Mouse (Mus musculus): Measurements from ENCODE around the gene Trim40. TPM values are rescaled to one million over a fixed set of nuclear protein-coding genes. Genes with fewer than 3 reads are reported as not detected.
A peak's percentile ranks its signal among the peaks of the same experiment; 100 is the strongest.

Gene Trim40
- total and polyA plus RNA-seq, 2 experiments from 2014 or later, result not detected

DNA sequence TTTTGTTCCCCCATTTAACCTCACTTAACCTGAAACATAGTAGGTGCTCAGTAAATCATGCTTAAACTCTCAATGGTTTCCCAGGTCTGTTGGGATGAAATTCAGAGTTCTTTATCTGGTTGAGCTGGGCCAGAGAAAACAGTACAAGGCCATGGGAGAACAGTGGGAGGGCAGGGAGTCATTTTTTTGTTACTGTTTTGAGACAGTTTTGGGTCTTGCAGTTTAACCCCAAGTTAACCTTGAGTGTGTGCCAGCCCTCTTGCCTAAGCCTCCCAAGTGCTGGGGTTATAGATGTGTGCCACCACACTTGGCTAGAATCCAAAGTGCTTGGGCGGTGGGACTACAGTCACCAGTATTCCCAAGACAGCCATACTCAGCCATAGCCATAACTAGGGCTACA, 45.2 kb downstream of the Trim40 start:
- TF ChIP-seq CTCF (IDR thresholded peaks at IDR 0.05; ENCODE audit: low read depth), result no peak
- Histone ChIP-seq H3K36me3 (ENCODE audit: insufficient read depth, low read length) (peaks cover 5% of the 10 kb centered on the region; the same call in 1 of the 2 replicates), H3K9ac (replicated peaks; ENCODE audit: low read length) (no peak overlapping the region), H3K4me2 (ENCODE audit: low read depth, low read length) (no peak overlapping the region), H3K4me1 (ENCODE audit: insufficient read depth, low read length) (no peaks in the 10 kb centered on the region), H3K4me3 (ENCODE audit: low read length) (no peak overlapping the region), H3K9me3 (ENCODE audit: low read length) (no peaks in the 10 kb centered on the region), H3K27me3 (ENCODE audit: insufficient read depth, low read length) (no peaks in the 10 kb centered on the region), H3K27ac (no peak overlapping the region)
- ATAC-seq, result no peak
- DNase-seq (ENCODE audit: low spot score), result no peak
- WGBS, result 48% methylated on average over 1 of the region's 1 CpGs

GRCm38 (mm10) chr17:36844286-36844719, 45.6 kb downstream of the Trim40 start:
- no peak for ATAC-seq
- Histone ChIP-seq H3K4me1 (ENCODE audit: insufficient read depth, low read length) (no peaks in the 10 kb centered on the region), H3K9ac (replicated peaks; ENCODE audit: low read length) (no peak overlapping the region), H3K36me3 (ENCODE audit: insufficient read depth, low read length) (peaks cover 5% of the 10 kb centered on the region; the same call in 1 of the 2 replicates), H3K4me2 (ENCODE audit: low read depth, low read length) (no peak overlapping the region), H3K9me3 (ENCODE audit: low read length) (no peaks in the 10 kb centered on the region), H3K27ac (no peak overlapping the region), H3K27me3 (ENCODE audit: insufficient read depth, low read length) (no peaks in the 10 kb centered on the region), H3K4me3 (ENCODE audit: low read length) (no peak overlapping the region)
- TF ChIP-seq CTCF (IDR thresholded peaks at IDR 0.05; ENCODE audit: low read depth), result no peak
- no peak for DNase-seq (ENCODE audit: low spot score)

DNA sequence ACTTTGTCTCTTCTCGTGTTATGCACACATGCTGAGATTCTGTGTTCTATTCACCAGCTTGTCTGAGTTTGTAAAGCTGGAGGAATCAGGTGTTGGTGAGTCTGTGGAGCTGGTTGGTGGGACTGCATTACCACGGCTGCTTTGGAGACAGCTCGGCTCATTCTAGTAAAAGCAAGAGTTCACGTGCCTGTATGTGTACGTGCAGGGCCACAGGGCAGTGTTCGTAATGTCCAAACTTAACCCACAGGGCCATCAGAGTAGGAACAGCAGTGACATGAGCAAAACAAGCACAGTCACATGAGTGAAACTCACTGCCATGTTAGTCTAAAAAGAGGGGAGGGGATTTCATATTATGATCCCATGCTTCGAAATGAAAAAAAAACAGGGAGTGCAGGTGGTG, 46.2 kb downstream of the Trim40 start:
- 72% methylated on average over 7 of the region's 7 CpGs for WGBS
- no peaks in the 10 kb centered on the region for H3K27me3 ChIP-seq (ENCODE audit: insufficient read depth, low read length)
- H3K4me1 ChIP-seq (ENCODE audit: insufficient read depth, low read length), result no peaks in the 10 kb centered on the region

DNA sequence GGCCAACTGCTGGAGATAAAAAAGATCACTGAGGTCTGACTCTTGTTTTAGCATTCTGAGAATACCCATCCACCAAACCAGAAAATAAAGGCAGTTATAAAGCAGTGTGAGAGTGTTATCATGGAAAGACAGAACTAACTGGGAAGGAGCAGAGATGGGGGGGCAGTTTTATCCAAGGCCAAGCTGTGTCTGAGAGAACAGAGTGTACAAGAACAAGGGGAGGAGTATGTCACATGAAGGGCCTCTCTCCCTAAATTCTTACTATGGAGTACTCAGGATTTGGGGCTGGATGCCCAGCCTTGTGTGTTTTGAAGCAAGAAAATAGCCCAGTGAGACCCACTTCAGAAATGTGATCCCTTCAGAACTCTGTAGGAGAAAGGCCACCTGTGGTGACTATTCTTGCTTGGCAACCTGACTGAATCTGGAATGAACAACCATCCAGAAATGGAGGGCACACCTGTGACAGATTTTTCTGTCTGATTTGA, 48.9 kb downstream of the Trim40 start:
- Histone ChIP-seq H3K4me2 (ENCODE audit: low read depth, low read length) (no peak overlapping the region), H3K27me3 (ENCODE audit: insufficient read depth, low read length) (no peaks in the 10 kb centered on the region), H3K9me3 (ENCODE audit: low read length) (no peaks in the 10 kb centered on the region), H3K27ac (no peak overlapping the region), H3K4me1 (ENCODE audit: insufficient read depth, low read length) (peaks cover 12% of the 10 kb centered on the region), H3K36me3 (ENCODE audit: insufficient read depth, low read length) (peaks cover 5% of the 10 kb centered on the region; the same call in 1 of the 2 replicates), H3K9ac (replicated peaks; ENCODE audit: low read length) (no peak overlapping the region), H3K4me3 (ENCODE audit: low read length) (no peak overlapping the region)
- DNase-seq (ENCODE audit: low spot score) (no peak), ATAC-seq (no peak)
- no peak for TF ChIP-seq CTCF (IDR thresholded peaks at IDR 0.05; ENCODE audit: low read depth)

More for the DNA sequence above, 46.2 kb downstream of the Trim40 start:
- H3K4me2 ChIP-seq (ENCODE audit: low read depth, low read length), result no peak overlapping the region
- no peaks in the 10 kb centered on the region for H3K9me3 ChIP-seq (ENCODE audit: low read length)
- H3K4me3 ChIP-seq (ENCODE audit: low read length), result no peak overlapping the region
- DNase-seq (ENCODE audit: low spot score), result no peak
- ATAC-seq, result no peak
- no peak overlapping the region for H3K27ac ChIP-seq
- no peak for TF ChIP-seq CTCF (IDR thresholded peaks at IDR 0.05; ENCODE audit: low read depth)
- H3K9ac ChIP-seq (replicated peaks; ENCODE audit: low read length), result no peak overlapping the region
- peaks cover 5% of the 10 kb centered on the region; the same call in 1 of the 2 replicates for H3K36me3 ChIP-seq (ENCODE audit: insufficient read depth, low read length)

- peaks cover 12% of the 10 kb centered on the region for H3K4me1 ChIP-seq (ENCODE audit: insufficient read depth, low read length)
Observed at GRCm38 (mm10) chr17:36839931-36840330, 50.0 kb downstream of the Trim40 start.

DNA sequence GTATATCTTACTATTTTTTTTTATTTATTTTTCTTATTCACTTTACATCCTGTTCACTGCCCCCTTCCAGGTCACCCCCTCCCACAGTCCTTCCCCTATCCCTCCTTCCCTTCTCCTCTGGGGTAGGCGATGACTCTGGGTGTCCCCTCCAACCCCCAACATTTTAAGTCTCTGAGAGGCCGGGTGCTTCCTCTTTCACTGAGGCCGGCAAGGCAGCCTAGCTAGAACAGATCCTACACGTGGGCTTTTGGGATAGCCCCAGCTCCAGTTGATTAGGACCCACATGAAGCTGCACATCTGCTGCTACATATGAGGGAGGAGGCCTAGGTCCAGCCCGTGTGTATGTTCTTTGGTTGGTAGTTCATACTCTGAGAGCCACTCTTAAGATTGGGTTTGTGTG, 50.9 kb downstream of the Trim40 start:
- Histone ChIP-seq H3K27me3 (ENCODE audit: insufficient read depth, low read length) (no peaks in the 10 kb centered on the region), H3K4me3 (ENCODE audit: low read length) (no peak overlapping the region), H3K27ac (no peak overlapping the region), H3K9me3 (ENCODE audit: low read length) (no peaks in the 10 kb centered on the region), H3K4me1 (ENCODE audit: insufficient read depth, low read length) (peaks cover 12% of the 10 kb centered on the region), H3K4me2 (ENCODE audit: low read depth, low read length) (no peak overlapping the region), H3K9ac (replicated peaks; ENCODE audit: low read length) (no peak overlapping the region), H3K36me3 (ENCODE audit: insufficient read depth, low read length) (peaks cover 5% of the 10 kb centered on the region; the same call in 1 of the 2 replicates)
- DNase-seq (ENCODE audit: low spot score) (no peak), ATAC-seq (no peak)
- no peak for TF ChIP-seq CTCF (IDR thresholded peaks at IDR 0.05; ENCODE audit: low read depth)
- WGBS, result 84% methylated on average over 5 of the region's 5 CpGs

More at GRCm38 (mm10) chr17:36839931-36840330, 50.0 kb downstream of the Trim40 start:
- H3K9ac ChIP-seq (replicated peaks; ENCODE audit: low read length), result no peak overlapping the region
- no peaks in the 10 kb centered on the region for H3K27me3 ChIP-seq (ENCODE audit: insufficient read depth, low read length)
- H3K27ac ChIP-seq, result no peak overlapping the region
- TF ChIP-seq CTCF (IDR thresholded peaks at IDR 0.05; ENCODE audit: low read depth), result no peak
- no peak for ATAC-seq
- DNase-seq (ENCODE audit: low spot score), result no peak
- no peak overlapping the region for H3K4me2 ChIP-seq (ENCODE audit: low read depth, low read length)
- no peaks in the 10 kb centered on the region for H3K9me3 ChIP-seq (ENCODE audit: low read length)
- H3K36me3 ChIP-seq (ENCODE audit: insufficient read depth, low read length), result peaks cover 5% of the 10 kb centered on the region; the same call in 1 of the 2 replicates
- WGBS, result 89% methylated on average over 3 of the region's 3 CpGs
- H3K4me3 ChIP-seq (ENCODE audit: low read length), result no peak overlapping the region

- no peaks in the 10 kb centered on the region for H3K27me3 ChIP-seq (ENCODE audit: insufficient read depth, low read length)
- ATAC-seq, result peak; percentile 99
- peak within 1 kb of the TSS; percentile 87 for H3K4me3 ChIP-seq (ENCODE audit: low read length)
- peak within 1 kb of the TSS; percentile 91 for H3K9ac ChIP-seq (replicated peaks; ENCODE audit: low read length)
- under 1% methylated on average over 56 of the region's 58 CpGs for WGBS
- TF ChIP-seq CTCF (IDR thresholded peaks at IDR 0.05; ENCODE audit: low read depth), result no peak
- H3K36me3 ChIP-seq (ENCODE audit: insufficient read depth, low read length), result no peaks in the 10 kb centered on the region
- peak within 1 kb of the TSS; percentile 64 for H3K4me2 ChIP-seq (ENCODE audit: low read depth, low read length)
- no peaks in the 10 kb centered on the region for H3K9me3 ChIP-seq (ENCODE audit: low read length)
- peaks cover 12% of the 10 kb centered on the region for H3K4me1 ChIP-seq (ENCODE audit: insufficient read depth, low read length)
- H3K27ac ChIP-seq, result peak within 1 kb of the TSS; percentile 91
- DNase-seq (ENCODE audit: low spot score), result peak; percentile 98
Observed at GRCm38 (mm10) chr17:36836874-36837647, 52.9 kb downstream of the Trim40 start, which contains the start of gene Trim26. Trim26 (plus strand) TSS chr17:36837134.

Data from hindbrain, postnatal 0 days (tissue).